Mouse (Mus musculus): ENCODE measurements at regions not wholly inside any gene's neighbourhood (a gene's known extent, or its start where the extent isn't known, plus 50 kb on each side); places are given as distances from the start of the nearest gene placed in this dataset.

DNA sequence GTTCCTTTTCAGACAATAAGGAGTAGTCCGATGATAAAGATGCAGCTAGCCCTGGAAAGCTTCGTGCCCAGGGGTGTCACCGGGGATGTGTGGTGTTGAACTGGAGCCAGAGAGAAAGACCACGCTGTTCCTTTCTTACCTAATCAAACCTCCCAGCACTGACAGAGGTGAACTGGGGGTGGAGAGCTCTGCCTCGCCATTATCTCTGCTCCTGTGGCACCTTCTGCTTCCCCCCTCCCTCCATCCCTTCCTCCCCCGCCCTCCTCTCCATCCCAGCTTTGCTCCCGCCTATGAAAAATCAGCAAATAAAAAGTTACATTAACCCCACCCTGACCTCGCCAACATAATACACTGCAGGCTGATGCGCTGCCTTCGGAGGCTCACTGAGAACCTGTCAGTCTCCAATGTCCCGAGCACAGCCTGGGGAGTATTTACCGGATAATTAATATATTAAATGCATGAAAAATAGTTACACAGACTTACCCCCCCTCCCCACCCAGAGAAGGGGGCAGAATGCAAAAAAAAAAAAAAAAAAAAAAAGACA lies 96.6 kb downstream of the Mrm1 start:
- no peak overlapping the region for H3K4me3 ChIP-seq
- DNase-seq (ENCODE audit: low spot score in 2 of 2) = no peak
- no peak for TF ChIP-seq CTCF (conservative IDR thresholded peaks at IDR 0.05)
- H3K27ac ChIP-seq = no peak overlapping the region

DNA sequence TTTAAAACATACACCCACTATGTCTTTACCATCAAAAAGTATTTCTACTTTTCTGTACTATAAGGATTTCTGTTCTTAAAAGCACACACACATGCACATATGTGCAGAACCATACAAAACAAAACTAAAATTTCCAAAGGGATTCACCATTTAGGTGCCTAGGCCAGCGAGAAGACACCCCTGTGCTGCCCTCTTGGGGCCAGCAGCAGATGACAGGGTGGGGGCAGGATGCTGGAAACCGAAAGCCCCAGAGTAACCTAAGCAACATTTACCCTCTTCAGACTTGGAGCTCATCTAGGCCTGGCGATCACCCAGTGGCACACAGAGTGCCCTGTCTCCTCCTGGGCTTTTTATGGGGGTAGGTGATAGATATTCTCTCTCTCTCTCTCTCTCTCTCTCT lies 97.3 kb downstream of the Mrm1 start:
- Histone ChIP-seq H3K4me3 (no peak overlapping the region), H3K27ac (no peak overlapping the region)
- TF ChIP-seq CTCF (conservative IDR thresholded peaks at IDR 0.05) = peak; percentile 75
- DNase-seq (ENCODE audit: low spot score in 2 of 2) = no peak

GRCm38 (mm10) chr11:84721150-84721549 lies 98.2 kb downstream of the Mrm1 start:
- peak; percentile 65 for TF ChIP-seq CTCF (conservative IDR thresholded peaks at IDR 0.05)
- no peak overlapping the region for H3K4me3 ChIP-seq
- no peak overlapping the region for H3K27ac ChIP-seq
- DNase-seq (ENCODE audit: low spot score in 2 of 2) = no peak

GRCm38 (mm10) chr11:84719781-84720180 lies 99.5 kb downstream of the Mrm1 start:
- TF ChIP-seq CTCF (conservative IDR thresholded peaks at IDR 0.05) = no peak
- H3K27ac ChIP-seq = no peak overlapping the region

GRCm38 (mm10) chr11:84712731-84713130 lies 106.6 kb downstream of the Mrm1 start:
- no peak for TF ChIP-seq CTCF (conservative IDR thresholded peaks at IDR 0.05)
- H3K4me3 ChIP-seq = no peak overlapping the region
- no peak overlapping the region for H3K27ac ChIP-seq
- no peak for DNase-seq (ENCODE audit: low spot score in 2 of 2)

More at GRCm38 (mm10) chr11:84719781-84720180, 99.5 kb downstream of the Mrm1 start:
- H3K4me3 ChIP-seq = no peak overlapping the region
- DNase-seq (ENCODE audit: low spot score in 2 of 2) = no peak

GRCm38 (mm10) chr11:84711886-84712285 lies 107.4 kb downstream of the Mrm1 start:
- H3K4me3 ChIP-seq = no peak overlapping the region
- TF ChIP-seq CTCF (conservative IDR thresholded peaks at IDR 0.05) = no peak
- H3K27ac ChIP-seq = no peak overlapping the region
- DNase-seq (ENCODE audit: low spot score in 2 of 2) = no peak

GRCm38 (mm10) chr11:84708222-84708730 lies 111.0 kb downstream of the Mrm1 start:
- H3K27ac ChIP-seq = no peak overlapping the region
- TF ChIP-seq CTCF (conservative IDR thresholded peaks at IDR 0.05) = no peak
- no peak overlapping the region for H3K4me3 ChIP-seq
- no peak for DNase-seq (ENCODE audit: low spot score in 2 of 2)

DNA sequence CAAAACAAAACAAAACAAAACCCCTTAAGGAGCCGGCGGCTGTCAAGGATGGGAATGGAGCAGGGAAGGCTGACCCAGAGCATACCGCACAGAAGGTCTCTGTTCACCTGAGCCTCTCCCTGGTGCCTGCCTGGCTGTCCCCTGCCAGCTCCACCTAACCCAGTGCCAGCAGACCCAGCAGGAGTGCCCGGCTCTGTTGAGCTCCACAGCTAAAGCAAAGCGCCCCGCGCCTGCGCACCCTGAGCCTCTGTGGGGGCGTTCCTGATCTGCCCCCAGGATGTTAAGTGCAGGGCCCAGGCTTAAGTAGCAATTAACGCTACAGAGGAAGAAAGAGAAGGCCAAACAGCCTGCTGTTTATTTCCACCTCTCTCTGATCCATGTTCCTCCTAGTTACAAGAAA lies 111.5 kb downstream of the Mrm1 start:
- TF ChIP-seq CTCF (conservative IDR thresholded peaks at IDR 0.05) = no peak
- Histone ChIP-seq H3K4me3 (no peak overlapping the region), H3K27ac (no peak overlapping the region)
- no peak for DNase-seq (ENCODE audit: low spot score in 2 of 2)

GRCm38 (mm10) chr11:84706692-84707091 lies 112.6 kb downstream of the Mrm1 start:
- H3K4me3 ChIP-seq = no peak overlapping the region
- H3K27ac ChIP-seq = no peak overlapping the region
- DNase-seq (ENCODE audit: low spot score in 2 of 2) = no peak
- no peak for TF ChIP-seq CTCF (conservative IDR thresholded peaks at IDR 0.05)

DNA sequence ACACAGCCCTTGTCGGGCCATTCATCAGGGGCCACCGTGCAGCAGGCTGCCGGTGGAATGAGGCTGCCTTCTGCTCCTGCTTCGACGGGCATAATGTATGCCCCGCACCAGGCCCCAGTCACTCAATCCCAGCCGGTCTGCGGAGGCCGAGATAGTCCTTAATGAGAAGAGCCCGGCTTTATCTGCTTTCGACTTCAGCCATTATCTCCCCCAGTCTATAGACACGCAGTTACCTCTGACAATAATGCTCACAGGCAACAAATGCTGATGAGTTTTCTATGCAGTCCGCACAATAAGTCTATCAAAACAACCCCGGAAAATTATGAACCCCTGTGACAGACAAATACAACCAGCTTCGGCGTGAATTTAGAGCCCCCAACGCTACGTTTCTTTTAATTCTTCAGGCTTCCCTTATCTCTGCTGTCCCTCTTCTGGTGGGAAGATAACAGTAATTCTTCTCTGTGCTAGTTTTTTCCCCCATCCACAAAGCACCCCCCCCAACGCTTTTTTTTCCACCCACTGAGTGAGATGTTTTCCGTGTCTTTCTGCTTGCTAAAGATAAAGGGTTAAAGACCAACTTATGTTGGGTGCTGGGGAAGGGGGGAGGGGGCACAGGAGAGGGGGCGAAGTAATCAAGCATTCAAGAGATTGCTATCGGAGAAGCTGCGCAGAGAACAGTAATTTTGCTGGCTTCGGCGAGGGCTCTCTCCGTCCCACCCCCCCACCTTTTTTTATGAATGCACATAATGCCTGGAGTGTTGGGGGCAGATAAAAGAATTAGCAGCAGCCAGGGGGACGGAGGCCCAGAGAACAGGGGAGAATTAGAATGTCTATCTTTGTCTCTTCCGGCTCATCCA lies 117.8 kb downstream of the Mrm1 start:
- no peak overlapping the region for H3K27ac ChIP-seq
- no peak for DNase-seq (ENCODE audit: low spot score in 2 of 2)
- peak overlapping the region; percentile 14; the same call in 1 of the 2 replicates for H3K4me3 ChIP-seq
- TF ChIP-seq CTCF (conservative IDR thresholded peaks at IDR 0.05) = peak; percentile 1; the same call in 1 of the 2 replicates

DNA sequence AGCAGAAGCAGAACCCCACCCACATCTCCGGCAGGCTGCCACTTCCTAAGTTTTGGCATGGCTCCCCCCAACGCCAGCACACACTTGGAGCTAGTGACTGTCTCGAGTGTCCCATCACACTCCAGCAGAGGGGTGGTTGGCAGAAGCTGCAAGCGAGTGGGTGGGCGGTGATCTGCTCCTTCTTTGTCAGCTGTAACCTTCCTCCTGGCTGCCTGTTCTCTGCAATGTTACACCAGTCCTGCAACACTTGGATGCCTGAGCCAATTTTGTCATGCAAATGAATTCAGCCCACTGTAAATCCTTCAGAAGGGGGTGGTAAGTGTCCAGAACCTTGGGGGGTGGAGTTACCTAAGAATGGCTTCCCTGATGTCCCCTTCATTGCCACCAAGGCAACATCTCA lies 121.8 kb downstream of the Mrm1 start:
- Histone ChIP-seq H3K27ac (no peak overlapping the region), H3K4me3 (no peak overlapping the region)
- DNase-seq (ENCODE audit: low spot score in 2 of 2) = peak; percentile 71 to 74
- no peak for TF ChIP-seq CTCF (conservative IDR thresholded peaks at IDR 0.05)

GRCm38 (mm10) chr11:84692638-84693037 lies 126.7 kb downstream of the Mrm1 start:
- no peak for DNase-seq (ENCODE audit: low spot score in 2 of 2)
- no peak overlapping the region for H3K4me3 ChIP-seq
- no peak for TF ChIP-seq CTCF (conservative IDR thresholded peaks at IDR 0.05)
- no peak overlapping the region for H3K27ac ChIP-seq

GRCm38 (mm10) chr11:84691410-84692148 lies 127.7 kb downstream of the Mrm1 start:
- Histone ChIP-seq H3K4me3 (no peak overlapping the region), H3K27ac (no peak overlapping the region)
- no peak for DNase-seq (ENCODE audit: low spot score in 2 of 2)
- no peak for TF ChIP-seq CTCF (conservative IDR thresholded peaks at IDR 0.05)

Measured in layer of hippocampus, adult 2 months (tissue).